Mouse (Mus musculus) intestine, embryonic 14.5 days (tissue): ENCODE data around the gene Gm3149. TPM values are rescaled to one million over a fixed set of nuclear protein-coding genes. Genes with fewer than 3 reads are reported as not detected.
"Not testable (repeated sequence)": the region's sequence is repeated elsewhere in the genome, so short reads cannot be mapped to it uniquely, and the experiment has no call there.

Experiments
- ATAC-seq: fragments of 200-750 bp; cut with Nextera tagmentation; replicated peaks from 2 replicates; pipeline ENCODE4 v1.8.0; 2017; ENCODE audit warnings: low read depth, moderate number of reproducible peaks, moderate TSS enrichment, moderate library complexity; ENCODE audit not compliant: low FRiP score, low TSS enrichment
- DNase-seq: peaks from one replicate; pipeline ENCODE4 v3.0.0-alpha.2; 2018; ENCODE audit warnings: low spot score
- H3K27ac ChIP-seq: fragments of 300-500 bp; sonication (generic); 2 replicates; pipeline ENCODE4 v1.5.1; 2014; ENCODE audit warnings: low read depth, mild to moderate bottlenecking, control low read depth
- H3K27me3 ChIP-seq: fragments of 300-500 bp; sonication (generic); replicated peaks from 2 replicates; pipeline ENCODE4 v1.6.1; 2014; ENCODE audit warnings: low read length, control low read depth; ENCODE audit not compliant: control insufficient read depth, insufficient read depth
- H3K36me3 ChIP-seq: fragments of 300-500 bp; sonication (generic); 2 replicates; pipeline ENCODE4 v1.6.1; 2014; ENCODE audit warnings: low read length, control low read depth; ENCODE audit not compliant: control insufficient read depth, insufficient read depth
- H3K4me1 ChIP-seq: fragments of 300-500 bp; sonication (generic); replicated peaks from 2 replicates; pipeline ENCODE4 v1.6.1; 2014; ENCODE audit warnings: low read length, control low read depth, mixed read lengths; ENCODE audit not compliant: control insufficient read depth, insufficient read depth
- H3K4me2 ChIP-seq: fragments of 300-500 bp; sonication (generic); 2 replicates; pipeline ENCODE4 v1.6.1; 2014; ENCODE audit warnings: low read length
- H3K4me3 ChIP-seq: fragments of 300-500 bp; sonication (generic); 2 replicates; pipeline ENCODE4 v1.5.1; 2014; ENCODE audit warnings: low read depth, low read length, control low read depth, mixed read lengths
- H3K9ac ChIP-seq: fragments of 300-500 bp; sonication (generic); 2 replicates; pipeline ENCODE4 v1.6.1; 2014; ENCODE audit warnings: mild to moderate bottlenecking, low read length
- H3K9me3 ChIP-seq: fragments of 300-500 bp; sonication (generic); 2 replicates; pipeline ENCODE4 v1.6.1; 2016; ENCODE audit warnings: low read length, control low read depth; ENCODE audit not compliant: control insufficient read depth
- WGBS: fragments of 180-500 bp; shearing (Covaris S2); extraction: QIAGEN DNeasy Blood & Tissue Kit; methylation state at CpG from one replicate; pipeline ENCODE4 v1.1.7; 2014; 5-methylcytosine and 5-hydroxymethylcytosine counted together
- polyA plus RNA-seq: library from polyadenylated mRNA; unstranded; fragments of >200 nt; fragmentation: Nextera tagmentation; extraction: Ambion mirVana; gene quantifications from 2 replicates; pipeline ENCODE4 v1.2.1, GENCODE M21; 2014

Gm3149 gene
- polyA plus RNA-seq: not detected in 2 replicates

DNA sequence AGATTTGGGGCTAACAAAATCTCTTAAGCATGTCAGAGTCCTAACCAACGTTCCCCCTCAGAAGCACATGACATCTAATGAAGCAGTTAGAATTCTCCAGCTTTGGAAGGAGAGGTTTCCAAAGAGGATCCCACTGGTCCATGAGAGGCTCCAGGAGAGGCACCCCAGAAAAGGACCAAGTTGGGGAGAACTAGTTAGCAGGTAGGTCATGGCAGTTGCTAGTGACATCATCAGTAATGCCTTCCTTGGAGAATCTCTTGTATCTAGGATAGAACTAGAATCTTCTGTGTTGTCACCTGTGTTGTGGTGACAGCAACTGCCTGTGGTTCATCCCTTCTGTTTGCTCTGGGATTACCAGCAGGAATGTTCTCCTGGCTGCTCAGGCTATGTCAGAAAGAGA is at the start of gene Gm3149:
Gene Gm3149, plus strand, starts transcription at position 301 of the 400 bp plus-strand sequence.
- WGBS: no CpG with 5 or more reads among the region's 1 CpGs
- not testable (repeated sequence) for H3K27me3 ChIP-seq

GRCm38 (mm10) chr14:4269238-4269950 is 47.7 kb upstream of the Gm3149 start:
- H3K9me3 ChIP-seq, H3K27me3 ChIP-seq, DNase-seq, H3K36me3 ChIP-seq, H3K9ac ChIP-seq, H3K4me3 ChIP-seq, H3K27ac ChIP-seq, ATAC-seq, H3K4me1 ChIP-seq, H3K4me2 ChIP-seq: not testable (repeated sequence)
- 92% methylated on average over 2 of the region's 2 CpGs for WGBS

More for the DNA sequence above, at the start of gene Gm3149:
- not testable (repeated sequence) for H3K27ac ChIP-seq, H3K4me1 ChIP-seq, H3K9me3 ChIP-seq, H3K4me3 ChIP-seq, ATAC-seq, DNase-seq, H3K4me2 ChIP-seq, H3K9ac ChIP-seq, H3K36me3 ChIP-seq

DNA sequence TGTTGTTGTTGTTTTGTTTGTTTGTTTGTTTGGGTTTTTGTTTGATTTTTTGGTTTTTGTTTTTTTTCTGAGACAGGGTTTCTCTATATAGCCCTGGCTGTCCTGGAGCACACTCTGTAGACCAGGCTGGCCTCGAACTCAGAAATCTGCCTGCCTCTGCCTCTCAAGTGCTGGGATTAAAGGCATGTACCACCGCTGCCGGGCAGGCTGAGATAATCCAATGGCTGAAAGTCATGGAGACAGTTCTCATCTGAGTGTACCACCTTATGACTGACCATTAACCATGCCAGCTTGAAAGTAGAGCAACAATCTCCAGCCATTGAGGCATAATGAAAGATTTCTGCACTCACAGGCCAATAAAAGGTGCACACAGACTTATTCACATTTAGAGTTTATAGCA is 37.3 kb upstream of the Gm3149 start:
- not testable (repeated sequence) for H3K36me3 ChIP-seq, H3K27ac ChIP-seq, H3K27me3 ChIP-seq, H3K9me3 ChIP-seq, ATAC-seq, DNase-seq, H3K4me2 ChIP-seq, H3K9ac ChIP-seq, H3K4me1 ChIP-seq, H3K4me3 ChIP-seq
- 84% methylated on average over 2 of the region's 3 CpGs for WGBS

DNA sequence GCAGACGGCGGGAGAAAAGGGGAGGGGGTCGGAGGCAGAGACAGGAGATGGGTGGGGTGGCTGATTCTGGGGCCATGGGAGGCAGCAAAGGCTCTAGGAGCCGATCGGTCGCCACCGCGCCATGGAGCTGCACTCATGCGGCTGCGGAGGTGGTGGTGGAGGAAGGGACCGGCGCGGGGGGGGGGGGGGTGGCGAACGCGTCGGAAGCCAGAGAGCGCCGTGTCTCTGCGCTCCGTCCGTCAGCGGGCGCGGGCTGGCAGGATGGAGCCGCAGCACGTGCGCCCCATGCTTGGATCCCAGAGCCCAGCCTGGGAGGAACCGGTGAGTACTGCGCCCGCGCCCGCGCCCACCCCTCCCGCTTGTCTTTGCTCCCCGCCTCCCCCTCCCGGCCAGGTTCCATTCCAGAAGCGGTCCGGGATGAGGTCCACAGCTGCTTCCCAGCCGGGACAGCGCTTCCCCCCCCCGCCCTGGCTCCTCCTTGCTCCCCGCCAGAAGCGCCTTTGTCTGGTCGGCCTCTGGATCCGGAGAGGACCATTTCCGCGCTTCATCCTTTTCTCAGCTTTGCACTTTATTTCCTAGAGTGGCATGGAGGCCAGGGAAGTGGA is 17.5 kb downstream of the Gm3149 start, which contains the start of gene 2610042L04Rik:
Gene 2610042L04Rik, plus strand, starts transcription at position 288 of the 605 bp plus-strand sequence.
- peak; percentile 52 for DNase-seq
- not testable (repeated sequence) for H3K4me1 ChIP-seq, H3K27me3 ChIP-seq, ATAC-seq, H3K27ac ChIP-seq, H3K9ac ChIP-seq, H3K36me3 ChIP-seq, H3K9me3 ChIP-seq
- WGBS: 3% methylated on average over 18 of the region's 48 CpGs
- peak within 1 kb of the TSS; percentile 25 for H3K4me3 ChIP-seq
- H3K4me2 ChIP-seq: peak within 1 kb of the TSS; percentile 53

- DNase-seq, ATAC-seq, H3K9me3 ChIP-seq, H3K36me3 ChIP-seq, H3K27ac ChIP-seq, H3K4me2 ChIP-seq, H3K4me1 ChIP-seq, H3K4me3 ChIP-seq, H3K9ac ChIP-seq, H3K27me3 ChIP-seq: not testable (repeated sequence)
- 4% methylated on average over 7 of the region's 8 CpGs for WGBS
These were observed 18.4 kb downstream of the Gm3149 start for GRCm38 (mm10) chr14:4335506-4335905.

GRCm38 (mm10) chr14:4368991-4369390 is 51.9 kb downstream of the Gm3149 start:
- not testable (repeated sequence) for H3K4me1 ChIP-seq, ATAC-seq, H3K4me3 ChIP-seq, H3K9ac ChIP-seq, H3K27ac ChIP-seq, H3K27me3 ChIP-seq, H3K9me3 ChIP-seq, DNase-seq, H3K4me2 ChIP-seq, H3K36me3 ChIP-seq
- WGBS: 90% methylated on average over 3 of the region's 3 CpGs

- not testable (repeated sequence) for H3K36me3 ChIP-seq, H3K9ac ChIP-seq, H3K4me3 ChIP-seq, H3K9me3 ChIP-seq, ATAC-seq, H3K27me3 ChIP-seq, DNase-seq, H3K4me2 ChIP-seq, H3K27ac ChIP-seq, H3K4me1 ChIP-seq
- WGBS: 80% methylated on average over 3 of the region's 3 CpGs
These were observed 52.6 kb downstream of the Gm3149 start for GRCm38 (mm10) chr14:4369691-4370090.
